In the genomic region with DNA sequence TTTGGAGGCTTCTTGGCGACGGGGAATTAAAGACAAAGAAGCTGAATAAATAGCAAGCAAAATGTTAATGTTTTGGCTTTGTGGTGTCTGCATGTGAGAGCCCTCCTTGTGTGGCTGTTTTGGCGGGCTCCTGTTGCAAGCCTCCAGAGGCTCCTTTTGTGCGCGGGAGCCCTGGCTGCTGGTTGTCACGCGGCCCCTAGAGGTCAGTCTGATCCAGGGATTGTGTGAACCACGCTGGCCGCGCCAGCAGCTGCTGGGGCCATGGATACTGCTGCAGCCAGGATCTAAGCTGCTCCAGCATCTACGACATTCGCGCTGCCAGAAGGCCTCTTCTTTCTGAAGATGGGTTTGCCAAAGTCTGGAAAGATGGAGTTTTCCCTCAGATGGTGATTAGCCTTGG, we compare ENCODE assay signal across 9 mouse cellular contexts.
DNase-seq lines count a peak whose midpoint lies in the region; ATAC-seq and TF ChIP-seq lines count a peak whose summit lies in the region.
"Had no signal": no experiment of that assay in that cellular context is flagged by ENCODE, and none has a peak within 500 bp of the region (broad histone marks: within the 10 kb centered on the region; RNA-seq: fewer than 3 reads in every experiment).

No protein-coding gene starts in this region.

- no peak overlapping the region for H3K4me3 ChIP-seq in intestine, postnatal 0 days (ENCODE audit: low read depth, low read length)
- H3K4me3 ChIP-seq in intestine, embryonic 16.5 days (ENCODE audit: low read length): no peak overlapping the region
- H3K4me3 ChIP-seq in forebrain, embryonic 11.5 days (ENCODE audit: low read depth, low read length): no peak overlapping the region
- no peak overlapping the region for H3K4me3 ChIP-seq in hindbrain, embryonic 16.5 days (ENCODE audit: low read length)
- no peak overlapping the region for H3K4me3 ChIP-seq in midbrain, embryonic 12.5 days
- H3K4me3 ChIP-seq: liver, embryonic 13.5 days had no signal

- no peaks in the 10 kb centered on the region for H3K9me3 ChIP-seq in intestine, postnatal 0 days (ENCODE audit: control insufficient read depth)
- no peaks in the 10 kb centered on the region for H3K9me3 ChIP-seq in intestine, embryonic 16.5 days (ENCODE audit: control insufficient read depth, low read length)
- H3K9me3 ChIP-seq in forebrain, embryonic 11.5 days (ENCODE audit: control insufficient read depth, low read length): no peaks in the 10 kb centered on the region
- no peaks in the 10 kb centered on the region for H3K9me3 ChIP-seq in hindbrain, embryonic 16.5 days (ENCODE audit: control insufficient read depth, low read length)
- H3K9me3 ChIP-seq in midbrain, embryonic 12.5 days: no peaks in the 10 kb centered on the region
- H3K9me3 ChIP-seq: liver, embryonic 13.5 days had no signal

- no peak overlapping the region for H3K27ac ChIP-seq in intestine, postnatal 0 days (ENCODE audit: low read depth, low read length)
- no peak overlapping the region for H3K27ac ChIP-seq in intestine, embryonic 16.5 days (ENCODE audit: low read length)
- no peak overlapping the region for H3K27ac ChIP-seq in forebrain, embryonic 11.5 days (ENCODE audit: low read depth, low read length)
- H3K27ac ChIP-seq in hindbrain, embryonic 16.5 days (ENCODE audit: low read depth, low read length): no peak overlapping the region
- no peak overlapping the region for H3K27ac ChIP-seq in midbrain, embryonic 12.5 days (replicated peaks)
- H3K27ac ChIP-seq: liver, embryonic 13.5 days had no signal

- TF ChIP-seq CTCF in intestine, postnatal 0 days (IDR thresholded peaks at IDR 0.05; ENCODE audit: low read depth): peak; percentile 52

- ATAC-seq in intestine, postnatal 0 days: no peak
- ATAC-seq in intestine, embryonic 16.5 days: no peak
- peak; percentile 78; the same call in 1 of the 2 replicates for ATAC-seq in forebrain, embryonic 11.5 days (replicated peaks; ENCODE audit: low FRiP score)
- ATAC-seq in hindbrain, embryonic 16.5 days: peak; percentile 50; the same call in 1 of the 2 replicates
- peak; percentile 68; the same call in 1 of the 2 replicates for ATAC-seq in midbrain, embryonic 12.5 days (ENCODE audit: low FRiP score, low read depth)

- H3K4me2 ChIP-seq in intestine, postnatal 0 days (replicated peaks; ENCODE audit: low read depth): no peak overlapping the region
- no peak overlapping the region for H3K4me2 ChIP-seq in intestine, embryonic 16.5 days (ENCODE audit: low read depth, low read length)
- no peak overlapping the region for H3K4me2 ChIP-seq in forebrain, embryonic 11.5 days (ENCODE audit: low read depth, low read length, severe bottlenecking)
- H3K4me2 ChIP-seq in hindbrain, embryonic 16.5 days (ENCODE audit: low read length): no peak overlapping the region
- no peak overlapping the region for H3K4me2 ChIP-seq in midbrain, embryonic 12.5 days (replicated peaks)
- H3K4me2 ChIP-seq: liver, embryonic 13.5 days had no signal

- no peak overlapping the region for H3K9ac ChIP-seq in intestine, postnatal 0 days (ENCODE audit: low read depth, low read length)
- no peak overlapping the region for H3K9ac ChIP-seq in intestine, embryonic 16.5 days (ENCODE audit: low read depth, low read length)
- no peak overlapping the region for H3K9ac ChIP-seq in forebrain, embryonic 11.5 days (ENCODE audit: low read length)
- H3K9ac ChIP-seq in hindbrain, embryonic 16.5 days (ENCODE audit: low read depth, low read length): no peak overlapping the region
- H3K9ac ChIP-seq in midbrain, embryonic 12.5 days (replicated peaks): no peak overlapping the region
- H3K9ac ChIP-seq: liver, embryonic 13.5 days had no signal

- no peaks in the 10 kb centered on the region for H3K36me3 ChIP-seq in intestine, postnatal 0 days (ENCODE audit: control insufficient read depth, insufficient read depth)
- H3K36me3 ChIP-seq in intestine, embryonic 16.5 days (ENCODE audit: control insufficient read depth, insufficient read depth, low read length): no peaks in the 10 kb centered on the region
- H3K36me3 ChIP-seq in forebrain, embryonic 11.5 days (ENCODE audit: control insufficient read depth, insufficient read depth, low read length): no peaks in the 10 kb centered on the region
- no peaks in the 10 kb centered on the region for H3K36me3 ChIP-seq in hindbrain, embryonic 16.5 days (ENCODE audit: control insufficient read depth, insufficient read depth, low read length)
- no peaks in the 10 kb centered on the region for H3K36me3 ChIP-seq in midbrain, embryonic 12.5 days
- H3K36me3 ChIP-seq: liver, embryonic 13.5 days had no signal

- H3K4me1 ChIP-seq in intestine, postnatal 0 days (replicated peaks; ENCODE audit: control insufficient read depth, insufficient read depth, low read length): no peaks in the 10 kb centered on the region
- H3K4me1 ChIP-seq in intestine, embryonic 16.5 days (ENCODE audit: control insufficient read depth, insufficient read depth, low read length): no peaks in the 10 kb centered on the region
- no peaks in the 10 kb centered on the region for H3K4me1 ChIP-seq in forebrain, embryonic 11.5 days (replicated peaks; ENCODE audit: control insufficient read depth, insufficient read depth, low read length)
- H3K4me1 ChIP-seq in hindbrain, embryonic 16.5 days (ENCODE audit: control insufficient read depth, insufficient read depth, low read depth, low read length): no peaks in the 10 kb centered on the region
- no peaks in the 10 kb centered on the region for H3K4me1 ChIP-seq in midbrain, embryonic 12.5 days
- H3K4me1 ChIP-seq: liver, embryonic 13.5 days had no signal

- DNase-seq in R1 (ENCODE audit: low read depth, low spot score): peak; percentile 61
- peak; percentile 78 for DNase-seq in forebrain, embryonic 11.5 days (ENCODE audit: low spot score)
- no peak for DNase-seq in urinary bladder, adult 18-20 months (ENCODE audit: low spot score in 2 of 2)
- DNase-seq in c-Kit-positive CD71-positive TER-119-positive erythroid progenitor cells, embryonic 14.5 days (ENCODE audit: low spot score): no peak
- DNase-seq: liver, embryonic 13.5 days had no signal

- WGBS in intestine, postnatal 0 days: 45% methylated on average over 13 of the region's 13 CpGs
- WGBS in intestine, embryonic 16.5 days: 50% methylated on average over 13 of the region's 13 CpGs
- WGBS in forebrain, embryonic 11.5 days: 40% methylated on average over 13 of the region's 13 CpGs
- WGBS in hindbrain, embryonic 16.5 days: 38% methylated on average over 13 of the region's 13 CpGs
- WGBS in midbrain, embryonic 12.5 days: 38% methylated on average over 13 of the region's 13 CpGs

- no peaks in the 10 kb centered on the region for H3K27me3 ChIP-seq in intestine, postnatal 0 days (replicated peaks; ENCODE audit: control insufficient read depth, insufficient read depth, low read length)
- H3K27me3 ChIP-seq in intestine, embryonic 16.5 days (replicated peaks; ENCODE audit: control insufficient read depth, insufficient read depth, low read length): no peaks in the 10 kb centered on the region
- no peaks in the 10 kb centered on the region for H3K27me3 ChIP-seq in forebrain, embryonic 11.5 days (ENCODE audit: control insufficient read depth, insufficient read depth, low read length)
- no peaks in the 10 kb centered on the region for H3K27me3 ChIP-seq in hindbrain, embryonic 16.5 days (replicated peaks; ENCODE audit: control insufficient read depth, insufficient read depth, low read length)
- H3K27me3 ChIP-seq in midbrain, embryonic 12.5 days: no peaks in the 10 kb centered on the region
- H3K27me3 ChIP-seq: liver, embryonic 13.5 days had no signal

Comparison
In these comparisons a context has a peak if more than half of its experiments do, and no peak if none do; other contexts are left out.
1. ATAC-seq: peak in forebrain, embryonic 11.5 days (single experiment), hindbrain, embryonic 16.5 days (single experiment) and midbrain, embryonic 12.5 days (single experiment); none in intestine, postnatal 0 days (single experiment) and intestine, embryonic 16.5 days (single experiment).
2. DNase-seq: peak in R1 (single experiment) and forebrain, embryonic 11.5 days (single experiment); none in urinary bladder, adult 18-20 months (0 of 2) and c-Kit-positive CD71-positive TER-119-positive erythroid progenitor cells, embryonic 14.5 days (single experiment).